Mouse (Mus musculus) thymus, adult 18-20 months (tissue): ENCODE measurements around the gene Strada.

Source experiments
- DNase-seq, 2 experiments: peaks; one replicate each; pipeline ENCODE4 v3.0.0; 2022; ENCODE audit warnings: mixed read lengths in 2 of 2

The Strada gene

DNA sequence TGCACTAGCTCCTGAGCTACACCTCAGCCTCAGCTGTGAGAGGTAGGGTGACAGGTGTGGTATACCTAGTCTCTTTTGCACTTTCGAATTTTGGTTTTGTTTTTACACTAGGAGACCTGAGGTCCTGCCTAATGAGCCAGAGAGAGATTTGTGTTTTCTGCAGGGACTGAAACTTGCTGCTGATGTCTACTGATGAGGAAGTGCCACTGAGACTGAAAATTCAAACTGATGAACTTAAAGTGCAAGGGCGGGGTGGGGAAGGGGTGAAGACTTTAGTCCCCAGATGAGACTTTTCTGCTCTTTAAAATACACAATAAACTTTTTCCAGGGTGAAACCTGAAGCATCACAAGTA lies 21.5 kb downstream of the Strada start:
- no peak for DNase-seq

GRCm38 (mm10) chr11:106179711-106180448 lies 22.1 kb downstream of the Strada start:
- DNase-seq, result no peak

DNA sequence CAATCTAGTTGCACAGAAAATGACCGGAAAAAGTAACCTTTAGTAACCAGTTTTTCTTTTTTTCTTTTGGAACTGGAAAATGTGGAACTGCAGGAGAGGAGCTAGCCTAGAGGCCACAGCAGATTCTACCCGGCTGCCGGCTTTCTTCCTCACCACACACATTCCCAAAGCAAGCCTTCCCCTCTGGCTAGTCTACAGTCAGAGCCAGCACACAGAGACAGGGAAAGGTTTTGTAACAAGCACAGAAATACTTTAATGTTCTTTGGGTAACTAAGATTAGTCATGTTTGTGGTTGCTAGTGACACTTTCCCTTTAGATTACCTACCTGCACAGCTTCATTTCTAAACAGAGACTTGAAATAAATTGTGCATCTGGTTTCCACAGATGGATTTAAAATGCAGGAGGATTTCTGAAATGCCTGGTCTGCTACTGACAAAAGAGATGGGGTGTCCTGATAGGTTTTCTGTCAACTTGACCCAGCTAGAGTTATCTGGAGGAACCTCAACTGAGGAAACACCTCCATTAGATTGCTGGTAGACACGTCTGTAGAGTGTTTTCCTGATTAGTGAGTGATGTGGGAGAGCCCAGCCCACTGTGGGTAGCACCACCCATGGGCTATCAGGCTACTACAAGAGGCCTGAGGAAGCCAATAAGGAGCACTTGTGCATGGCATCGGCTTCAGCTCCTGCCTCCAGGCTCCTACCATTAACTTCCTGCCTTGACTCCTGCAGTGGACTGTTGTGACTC lies 23.8 kb downstream of the Strada start:
- no peak for DNase-seq

GRCm38 (mm10) chr11:106176372-106176771 lies 25.6 kb downstream of the Strada start:
- no peak for DNase-seq

DNA sequence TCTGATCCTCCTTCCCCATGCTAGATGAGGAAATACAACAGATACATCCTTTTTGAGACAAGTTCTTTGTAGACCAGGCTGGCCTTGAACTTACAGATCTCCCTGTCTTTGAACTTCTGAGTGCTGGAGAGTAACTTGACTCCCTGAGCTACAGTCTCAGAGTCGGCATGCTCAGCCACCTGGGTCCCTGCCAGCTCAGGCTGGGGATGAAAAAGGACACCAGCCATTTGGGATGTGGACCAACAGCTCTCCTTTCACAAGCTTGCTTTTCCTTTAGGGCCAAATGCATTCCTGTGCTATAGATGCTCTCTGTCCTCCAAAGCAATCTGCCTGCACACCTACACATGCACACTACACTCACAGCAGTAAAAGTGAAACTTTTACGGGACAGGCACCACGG lies 26.9 kb downstream of the Strada start:
- DNase-seq, result no peak

DNA sequence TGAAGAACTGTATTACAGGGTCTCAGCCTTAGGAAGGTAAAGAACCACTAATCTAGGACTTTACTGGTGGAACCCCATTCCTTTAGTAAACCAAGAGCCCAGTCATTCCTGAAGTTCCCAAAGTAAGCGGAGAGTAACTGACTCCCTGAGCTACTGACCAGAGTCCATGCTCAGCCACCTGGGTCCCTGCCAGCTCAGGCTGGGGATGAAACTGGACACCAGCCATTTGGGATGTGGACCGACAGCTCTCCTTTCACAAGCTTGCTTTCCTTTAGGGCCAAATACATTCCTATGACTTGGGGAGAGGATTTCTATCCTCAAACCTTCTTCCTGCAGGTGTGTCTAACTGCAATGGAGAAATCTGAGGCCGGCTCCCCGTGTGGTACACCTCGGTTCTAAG lies 27.6 kb downstream of the Strada start:
- DNase-seq, result no peak

- no peak for DNase-seq
These were observed 28.7 kb downstream of the Strada start for GRCm38 (mm10) chr11:106173228-106173627.

DNA sequence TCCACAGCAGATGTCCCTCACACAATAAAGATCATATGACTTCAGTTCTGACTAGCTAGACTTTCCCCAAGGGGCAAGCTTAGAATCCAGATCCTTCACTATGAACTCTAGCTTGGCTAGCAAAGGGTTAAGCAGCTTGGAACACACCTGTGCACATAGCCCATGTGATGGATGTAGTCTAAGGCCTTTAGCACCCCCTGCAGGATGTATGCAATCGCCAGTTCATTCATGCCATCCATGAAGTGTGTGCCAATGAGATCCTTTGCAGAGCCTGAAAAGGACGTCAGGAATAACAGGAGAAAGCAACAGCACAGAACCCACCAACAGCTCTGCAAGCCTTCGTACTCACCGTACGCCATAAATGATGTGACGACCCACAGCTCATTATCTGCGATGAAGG lies 31.2 kb downstream of the Strada start:
- peak in 1 of 2 experiments; percentile 74 for DNase-seq

- DNase-seq, result peak in 1 of 2 experiments; percentile 77
These were observed 34.5 kb downstream of the Strada start for GRCm38 (mm10) chr11:106167435-106167834.

DNA sequence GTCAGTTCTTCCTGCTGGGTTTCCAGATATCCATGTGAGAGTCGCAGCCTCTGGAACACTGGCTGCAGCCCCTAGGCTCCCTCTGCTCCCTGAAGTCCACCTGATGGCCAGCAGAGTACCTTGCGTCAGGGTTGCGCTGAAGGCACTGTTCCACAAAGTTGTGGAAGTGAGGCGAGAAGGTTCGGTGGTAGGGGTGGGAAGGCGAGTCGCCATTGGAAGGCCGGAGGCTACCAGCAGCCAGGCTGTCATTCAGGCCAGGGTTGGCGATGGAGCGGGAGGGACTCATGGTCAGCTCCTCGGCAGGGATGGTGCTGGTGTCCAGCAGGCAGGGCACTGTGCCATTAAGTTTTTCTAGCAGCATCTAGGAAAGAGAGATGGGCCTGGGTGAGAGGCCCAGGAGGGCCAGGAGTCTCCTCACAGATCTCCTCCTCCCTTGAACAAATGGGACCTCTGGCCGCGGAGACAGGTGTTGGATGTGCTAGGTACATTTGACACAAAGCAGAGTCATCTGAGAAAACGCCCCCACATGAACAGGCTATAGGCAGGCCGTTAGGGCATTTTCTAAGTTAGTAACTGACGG lies 37.3 kb downstream of the Strada start:
- DNase-seq, result no peak

DNA sequence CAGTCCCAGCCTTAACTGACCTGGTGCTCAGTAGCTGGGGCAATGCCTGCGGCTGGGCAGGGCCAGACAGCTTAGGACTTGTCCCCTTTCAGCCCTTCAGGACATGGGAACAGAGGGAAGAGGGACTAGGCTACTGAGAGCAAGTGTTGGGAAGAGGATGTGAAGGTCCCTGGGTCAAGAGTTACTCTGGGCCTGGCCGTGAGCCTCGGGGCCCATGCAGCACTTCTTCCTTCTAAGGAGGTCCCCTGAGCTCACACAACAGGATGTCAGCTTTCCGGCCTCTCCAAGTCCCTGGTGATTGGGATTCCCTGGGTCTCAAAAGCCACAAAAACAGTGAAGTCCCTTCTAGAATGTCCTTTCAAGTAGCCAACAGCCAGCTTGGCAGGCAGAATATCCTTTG lies 38.4 kb downstream of the Strada start:
- DNase-seq, result no peak

DNA sequence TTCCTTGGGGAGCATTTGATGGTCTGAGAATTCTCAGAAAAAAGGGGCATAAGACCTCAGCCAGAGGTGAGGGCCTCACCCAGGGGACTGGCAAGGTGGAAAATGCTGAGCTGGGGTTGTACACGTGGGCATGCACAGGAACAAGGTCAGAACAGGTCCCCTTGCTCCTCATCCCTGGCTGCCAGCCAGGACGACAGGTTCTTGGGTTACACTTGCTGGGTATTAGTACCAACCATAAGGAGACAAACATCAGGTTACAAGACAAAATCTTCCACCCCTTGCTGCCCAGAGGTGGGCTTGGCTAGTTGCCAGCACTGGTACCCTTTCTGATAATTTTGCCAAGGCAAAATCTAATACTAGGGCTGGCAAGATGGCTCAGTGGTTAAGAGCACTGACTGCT lies 39.7 kb downstream of the Strada start:
- no peak for DNase-seq

DNA sequence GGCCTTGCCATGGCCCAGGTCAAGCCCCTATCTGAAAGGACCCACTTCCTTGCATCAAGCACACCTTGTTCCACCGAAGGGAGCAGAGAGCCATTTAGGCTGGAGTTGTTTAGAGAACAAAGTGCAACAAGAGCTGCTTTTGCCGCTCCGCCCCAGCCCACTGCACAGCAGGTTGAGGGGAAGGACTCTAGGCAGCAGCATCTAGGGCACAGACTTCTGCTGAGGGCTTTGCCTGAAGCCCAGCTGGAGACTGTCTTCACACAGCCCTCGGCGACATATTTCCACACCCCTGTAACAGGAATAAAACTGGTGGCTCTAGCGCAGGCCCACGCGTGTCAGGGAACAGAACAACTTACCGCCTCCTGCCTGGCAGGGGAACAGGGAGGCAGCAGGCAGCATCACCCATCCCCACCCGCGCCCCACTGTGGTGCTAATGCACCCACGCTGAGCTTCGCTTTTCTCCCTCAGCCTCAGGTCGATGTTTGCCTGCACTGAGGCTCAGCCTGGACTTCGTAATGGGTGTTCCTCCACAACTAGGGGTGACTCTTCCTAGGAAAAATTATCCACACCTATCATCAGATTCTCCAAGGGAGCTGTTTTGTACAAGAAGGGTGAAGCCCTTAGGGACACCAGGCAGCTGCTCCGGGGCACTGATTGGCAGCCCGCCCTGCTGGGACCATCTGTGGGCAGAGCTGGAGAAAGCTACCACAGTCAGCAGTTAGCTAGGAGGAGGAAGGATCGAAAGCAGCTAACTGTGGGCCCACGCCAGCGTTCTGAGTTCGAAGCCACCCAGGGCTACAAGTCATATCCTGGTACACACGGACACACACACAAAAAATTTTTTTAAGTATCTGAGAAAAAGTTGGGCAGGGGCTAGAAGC lies 40.9 kb downstream of the Strada start, which contains the start of the genes Gm10840 and Limd2:
Gm10840 (plus strand) TSS at position 10 of the 881 bp plus-strand sequence.
Limd2 (minus strand) TSS at position 20 of the 881 bp plus-strand sequence.
- peak; percentile 57 to 70 for DNase-seq

DNA sequence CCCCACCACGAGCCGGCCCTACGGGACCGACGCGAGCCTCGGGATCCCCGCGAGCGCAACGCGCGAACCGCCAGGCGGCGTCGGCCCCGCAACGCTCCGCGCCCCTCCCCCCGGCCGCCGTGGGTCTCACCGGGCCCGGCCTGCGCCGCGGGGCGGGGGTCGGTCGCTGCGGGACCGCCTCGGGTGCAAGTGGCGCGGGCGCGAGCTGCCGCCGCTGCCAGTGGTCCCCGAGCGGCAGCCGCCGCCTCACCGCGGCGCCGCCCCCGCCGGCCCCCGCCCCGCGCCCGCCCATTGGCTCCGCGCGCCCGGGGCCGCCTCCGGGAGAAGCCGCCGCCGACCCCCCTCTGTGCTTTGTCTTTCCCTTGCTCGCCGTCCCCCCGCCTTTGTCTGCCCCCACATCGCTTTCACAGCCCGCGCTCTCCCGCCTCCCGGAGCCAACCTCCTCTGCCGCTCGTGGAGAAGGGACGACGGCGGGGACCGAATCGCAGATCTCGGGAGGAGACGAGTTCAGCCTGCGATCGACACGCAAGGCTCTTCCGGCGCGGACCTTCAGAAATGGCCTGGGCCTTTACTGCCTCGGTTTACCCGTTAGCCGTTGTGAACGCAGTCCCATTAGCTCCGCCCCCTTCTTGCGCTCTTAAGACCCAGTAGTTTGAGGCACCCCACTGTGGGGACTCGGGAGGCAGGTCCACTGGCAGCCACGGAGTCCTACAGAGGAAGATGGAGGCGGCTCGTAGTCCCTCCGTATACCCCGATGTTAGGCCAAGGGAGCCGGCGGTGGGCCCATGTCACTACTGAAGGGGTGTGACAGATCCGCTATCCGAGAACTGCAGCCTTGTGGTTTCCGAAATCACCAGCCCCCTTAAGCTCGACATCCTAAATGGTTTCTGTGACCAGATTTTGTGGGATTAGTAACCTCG lies 41.8 kb downstream of the Strada start:
- DNase-seq, result peak; percentile 85 to 87

DNA sequence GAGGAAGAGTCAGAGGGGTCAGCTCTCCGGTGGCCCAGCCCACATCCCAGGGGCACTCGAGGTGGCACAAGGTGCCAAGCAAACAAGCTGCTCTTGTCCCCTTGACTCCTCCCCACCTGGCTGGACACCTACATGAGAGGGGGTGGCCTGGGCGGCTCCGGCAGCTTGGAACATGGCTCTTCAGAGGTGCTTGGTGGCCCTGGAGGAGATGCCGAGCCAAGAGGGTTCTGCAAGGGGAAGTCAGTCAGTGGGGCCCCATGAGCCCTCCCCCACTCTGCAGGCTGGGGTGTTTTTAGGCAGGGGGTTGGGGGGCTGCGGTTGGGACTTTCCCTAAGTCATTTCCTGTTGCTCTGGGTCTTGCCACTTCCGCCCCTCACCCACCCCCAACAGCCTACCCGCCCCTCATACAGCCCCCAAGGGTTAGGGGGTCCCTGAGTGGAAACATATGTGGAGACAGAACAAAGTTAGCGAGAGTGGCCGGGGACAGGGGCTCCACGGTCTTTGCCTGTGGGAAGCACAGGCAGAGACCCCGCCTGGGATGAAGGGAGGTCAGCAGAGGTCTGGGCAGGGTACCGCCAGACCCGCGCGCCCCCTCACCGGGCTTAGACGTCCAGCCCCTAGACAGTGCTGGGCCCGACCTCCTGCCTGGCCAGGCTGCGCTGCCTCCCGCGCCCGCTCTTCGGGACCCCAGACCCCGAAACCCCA lies 42.6 kb downstream of the Strada start:
- DNase-seq, result peak; percentile 88 to 95

DNA sequence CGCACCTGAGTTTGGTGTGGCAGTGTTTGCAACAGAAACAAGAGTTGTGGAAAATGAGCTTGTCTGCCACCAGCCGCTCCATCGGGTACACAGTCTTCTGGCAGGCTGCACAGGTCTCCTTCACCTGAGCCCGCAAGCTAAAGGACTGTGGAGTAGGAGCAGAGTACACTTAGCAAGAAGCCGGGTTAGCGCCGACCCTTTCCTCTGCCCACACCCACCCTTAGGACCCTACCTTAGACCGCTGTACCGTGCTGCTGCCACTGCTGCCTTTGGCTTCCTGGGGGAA lies 43.1 kb downstream of the Strada start:
- DNase-seq, result no peak

DNA sequence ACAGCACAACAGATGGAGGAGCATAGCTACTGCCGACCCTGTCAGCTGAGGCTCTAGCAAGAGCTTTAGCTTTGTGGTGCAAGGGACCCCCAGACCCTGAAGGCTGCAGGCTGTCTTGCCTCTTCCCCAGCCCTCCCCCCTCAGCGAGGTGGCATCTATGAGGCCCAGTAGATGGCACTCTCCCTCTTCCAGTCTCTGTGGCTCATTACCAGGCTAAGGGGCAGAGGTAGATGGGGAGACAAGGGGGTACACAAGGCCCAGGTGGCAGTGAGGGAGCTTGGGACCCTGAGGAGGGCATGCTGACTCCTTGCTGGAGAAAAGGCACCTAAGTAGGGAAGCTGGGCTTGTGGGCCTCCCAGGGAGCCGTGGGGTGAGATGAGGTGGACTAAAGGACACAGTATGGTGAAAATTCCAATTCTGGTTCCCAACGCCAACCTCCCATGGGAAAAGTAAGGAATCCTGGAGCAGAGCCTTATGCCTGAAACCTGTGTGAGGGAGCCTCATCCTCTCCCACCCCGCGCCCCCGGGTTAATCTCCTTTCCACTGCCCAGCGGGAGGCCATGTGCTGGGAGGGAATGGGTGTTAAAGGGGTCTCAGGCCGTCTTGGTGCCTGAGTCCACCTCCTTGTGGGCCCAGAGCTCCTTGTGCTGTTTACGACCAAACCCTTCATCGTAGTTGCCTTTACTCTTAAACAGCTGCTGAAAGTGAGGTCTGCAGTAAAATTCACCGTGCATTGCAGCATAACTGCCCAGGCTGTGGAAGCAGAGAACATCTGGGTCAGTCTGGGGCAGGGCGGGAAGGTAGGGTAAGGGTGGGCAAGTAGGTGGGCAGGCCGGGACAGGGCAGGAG lies 43.7 kb downstream of the Strada start:
- peak; percentile 55 to 77 for DNase-seq

GRCm38 (mm10) chr11:106157154-106157553 lies 44.8 kb downstream of the Strada start:
- DNase-seq, result no peak

- DNase-seq, result no peak
These were observed 45.7 kb downstream of the Strada start for GRCm38 (mm10) chr11:106156257-106156656.

- DNase-seq, result no peak
These were observed 46.2 kb downstream of the Strada start for GRCm38 (mm10) chr11:106155761-106156160.
